Mouse (Mus musculus) kidney, adult 18-20 months (tissue): Measurements from ENCODE around the gene Cd52.

Experiments used
- DNase-seq: peaks from one replicate; pipeline ENCODE4 v3.0.0; 2021

Cd52 gene

GRCm38 (mm10) chr4:134118126-134118800, 23.4 kb upstream of the Cd52 start:
- no peak for DNase-seq

DNA sequence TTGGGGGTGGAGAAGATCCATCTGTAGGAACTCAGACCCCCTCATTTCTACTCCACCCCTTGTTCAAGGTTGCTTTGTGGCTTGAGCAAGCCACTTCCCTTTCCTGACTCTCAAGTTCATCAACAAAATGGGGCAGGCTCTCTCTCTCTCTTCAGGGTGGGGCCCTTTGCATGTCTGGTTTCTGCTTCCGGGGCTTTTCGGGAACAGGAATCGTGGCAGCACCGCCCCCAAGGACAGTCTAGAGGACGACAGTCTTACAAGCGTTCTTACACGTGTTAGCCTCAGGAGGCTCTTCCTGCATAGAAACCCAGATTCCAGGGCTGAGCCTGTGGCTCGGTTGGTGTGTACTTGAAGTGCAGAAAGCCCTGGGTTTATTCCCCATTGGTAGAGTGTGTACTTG, 22.1 kb upstream of the Cd52 start:
- DNase-seq: no peak

- DNase-seq: no peak
Measured at GRCm38 (mm10) chr4:134116501-134116900, 21.6 kb upstream of the Cd52 start.

DNA sequence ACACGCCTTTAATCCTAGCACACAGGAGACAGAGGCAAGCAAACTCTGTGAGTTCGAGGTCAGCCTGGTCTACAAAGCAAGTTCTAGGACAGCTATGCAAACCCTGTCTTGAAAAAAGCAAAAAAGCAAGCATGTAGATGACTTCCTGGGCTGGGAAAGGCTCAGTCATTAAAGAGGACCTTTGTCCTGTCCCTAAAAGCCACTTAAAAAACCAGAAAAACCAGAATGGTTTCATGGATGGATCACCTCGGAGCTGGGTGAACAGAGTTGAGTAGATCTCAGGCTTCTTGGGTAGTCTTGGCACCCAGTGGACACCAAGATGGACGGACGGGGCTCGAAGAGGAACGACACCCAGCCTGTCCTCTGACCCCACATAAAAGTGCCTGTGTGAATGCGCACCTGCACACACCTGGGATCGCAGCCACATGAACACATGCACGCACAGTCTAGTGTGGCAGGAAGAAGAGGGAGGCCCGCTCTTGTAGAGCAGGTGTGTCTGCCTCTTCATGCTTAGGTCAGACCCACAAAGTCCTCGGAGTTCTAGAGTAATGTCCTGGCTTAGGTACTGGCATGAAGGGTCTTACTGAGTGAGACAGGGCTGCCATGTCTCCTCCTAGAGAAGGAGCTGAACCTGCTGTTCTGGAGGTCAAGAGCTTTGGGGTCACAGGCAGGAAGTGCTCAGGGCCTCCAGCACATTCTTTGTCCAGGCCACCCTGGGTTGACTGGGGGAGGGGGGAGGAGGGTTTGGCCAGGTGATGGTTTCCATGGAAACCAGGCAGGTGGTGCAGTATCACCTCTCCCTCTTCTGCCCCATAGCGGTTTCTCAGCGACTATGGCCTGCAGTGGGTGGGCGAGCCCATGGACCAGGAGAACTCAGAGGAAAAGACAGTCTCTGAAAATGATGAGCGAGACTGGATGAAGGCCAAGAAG, 20.6 kb upstream of the Cd52 start:
- no peak for DNase-seq

DNA sequence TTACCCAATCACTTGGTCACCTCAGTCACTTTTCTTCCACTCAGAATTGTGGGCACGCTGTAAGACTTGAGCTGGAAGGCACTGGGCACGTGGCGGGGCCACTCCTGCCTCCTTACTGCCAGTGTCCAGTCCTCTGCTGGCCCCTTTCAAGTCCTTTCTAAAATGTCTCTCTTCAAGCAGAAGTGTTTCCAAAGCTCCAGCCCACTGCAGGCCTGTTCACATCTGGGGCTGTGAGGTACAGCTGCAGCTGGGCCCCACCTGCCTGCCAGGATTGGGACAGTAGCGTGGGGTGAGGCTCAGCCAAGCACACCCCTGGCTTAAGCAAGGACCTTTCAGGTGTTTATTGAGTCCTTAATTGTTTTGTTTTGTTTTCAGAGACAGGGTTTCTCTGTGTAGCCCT, 19.2 kb upstream of the Cd52 start:
- no peak for DNase-seq

GRCm38 (mm10) chr4:134113356-134113994, 18.6 kb upstream of the Cd52 start:
- no peak for DNase-seq

- no peak for DNase-seq
Measured at GRCm38 (mm10) chr4:134112403-134112802, 17.5 kb upstream of the Cd52 start.

- DNase-seq: no peak
Measured at GRCm38 (mm10) chr4:134110653-134111052, 15.8 kb upstream of the Cd52 start.

- DNase-seq: no peak
Measured at GRCm38 (mm10) chr4:134108196-134108595, 13.3 kb upstream of the Cd52 start.

- no peak for DNase-seq
Measured at GRCm38 (mm10) chr4:134107730-134108129, 12.8 kb upstream of the Cd52 start.

- DNase-seq: no peak
Measured at GRCm38 (mm10) chr4:134106105-134106504, 11.2 kb upstream of the Cd52 start.

GRCm38 (mm10) chr4:134102742-134103119, 7.8 kb upstream of the Cd52 start:
- DNase-seq: no peak

- DNase-seq: peak; percentile 89
Measured at GRCm38 (mm10) chr4:134101979-134102741, 7.3 kb upstream of the Cd52 start, which contains the start of gene Ubxn11. Ubxn11 (plus strand) TSS chr4:134102570.

- no peak for DNase-seq
Measured at GRCm38 (mm10) chr4:134100245-134100644, 5.4 kb upstream of the Cd52 start.

DNA sequence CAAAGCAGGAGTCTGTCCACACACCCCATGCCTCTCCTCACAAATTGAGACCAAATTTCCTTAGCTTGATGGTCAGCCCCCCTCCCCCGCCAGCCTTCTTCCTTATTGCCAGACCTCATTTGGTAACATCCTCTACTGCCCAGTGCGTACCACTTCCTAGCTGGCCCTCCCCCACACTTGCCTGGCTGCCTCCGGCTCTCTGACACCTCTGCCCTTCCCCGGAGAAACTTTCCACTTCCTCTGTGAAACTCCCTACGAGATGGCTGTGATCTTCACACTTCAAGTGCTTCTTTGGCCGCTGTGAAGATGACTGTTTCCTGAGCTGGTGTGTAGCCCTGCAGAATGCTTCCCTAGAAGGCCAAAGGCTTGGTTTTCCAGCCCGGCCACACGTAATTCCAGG, 3.7 kb upstream of the Cd52 start:
- no peak for DNase-seq

GRCm38 (mm10) chr4:134097015-134097608, 2.2 kb upstream of the Cd52 start:
- no peak for DNase-seq

DNA sequence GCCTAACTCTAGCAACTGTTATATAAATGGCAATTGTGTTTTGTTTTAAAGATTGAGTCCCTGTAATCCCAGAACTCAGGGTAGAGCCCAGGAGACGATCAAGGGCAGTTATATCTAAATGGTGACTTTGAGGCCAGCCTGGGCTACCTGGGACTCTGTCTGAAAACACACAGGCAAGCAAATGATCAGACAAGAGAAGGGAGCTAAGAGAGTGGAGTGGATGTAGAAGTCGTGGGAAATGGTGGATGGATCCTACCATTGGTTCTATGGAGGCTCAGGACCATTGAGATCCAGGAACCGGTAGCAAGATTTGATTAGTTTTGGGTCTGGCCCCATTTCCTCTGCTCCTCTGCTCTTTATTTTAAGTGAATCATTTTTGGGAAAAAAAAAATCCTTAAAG, 1.2 kb upstream of the Cd52 start:
- no peak for DNase-seq

- no peak for DNase-seq
Measured at GRCm38 (mm10) chr4:134094004-134094564, 798 bp downstream of the Cd52 start.

GRCm38 (mm10) chr4:134092382-134093288, 2.2 kb downstream of the Cd52 start:
- DNase-seq: peak; percentile 61

GRCm38 (mm10) chr4:134091225-134091529, 3.7 kb downstream of the Cd52 start:
- DNase-seq: no peak

DNA sequence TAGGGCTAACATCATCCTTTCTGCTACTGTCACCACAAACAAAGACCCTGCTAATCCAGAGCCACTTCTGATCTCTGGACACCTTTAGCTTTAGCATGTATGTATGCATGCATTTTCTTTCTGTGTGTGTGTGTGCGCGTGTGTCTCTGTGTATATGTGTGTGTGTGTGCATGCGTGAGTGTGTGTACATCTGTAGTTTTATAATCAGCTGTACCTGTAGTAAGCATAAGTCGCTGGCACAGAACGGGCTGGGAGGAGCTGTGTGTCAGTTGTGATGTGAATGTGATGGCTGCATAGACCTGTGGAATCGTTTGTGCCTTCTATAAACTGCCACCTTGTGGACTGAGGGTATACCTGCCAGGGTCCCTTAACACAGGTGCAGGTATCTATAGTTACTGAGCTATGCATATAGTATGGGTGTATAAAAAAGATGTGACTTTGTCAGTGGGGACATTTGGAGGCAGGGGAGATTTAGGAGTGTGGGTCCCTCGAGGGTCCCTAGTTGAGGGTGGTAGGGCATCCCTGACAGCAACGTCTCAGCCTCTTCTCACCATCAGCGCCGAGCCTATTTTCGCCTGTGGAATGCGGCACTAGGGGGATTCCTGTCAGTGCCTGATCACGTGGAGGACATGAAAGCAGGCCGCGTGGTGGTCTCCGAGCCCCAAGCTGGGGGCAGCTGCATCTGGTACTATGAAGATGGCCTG, 4.2 kb downstream of the Cd52 start:
- DNase-seq: no peak
